Mouse (Mus musculus) kidney, adult 2 months (tissue): ENCODE measurements around the gene Ern1. TPM values are rescaled to one million over a fixed set of nuclear protein-coding genes. Genes with fewer than 3 reads are reported as not detected.

Experiments used
- DNase-seq: peaks from one replicate; pipeline ENCODE4 v3.0.0; 2021
- H3K27ac ChIP-seq: fragments of 200-500 bp; 2 replicates; pipeline ENCODE4 v1.5.1; 2012; ENCODE audit warnings: low read depth, low read length, control low read depth, inconsistent platforms; ENCODE audit not compliant: insufficient read depth
- H3K27me3 ChIP-seq: fragments of 200-500 bp; replicated peaks from 2 replicates; pipeline ENCODE4 v1.6.1; 2012; ENCODE audit warnings: mild to moderate bottlenecking, moderate library complexity, low read length, inconsistent platforms; ENCODE audit not compliant: control insufficient read depth, insufficient read depth
- H3K36me3 ChIP-seq: fragments of 200-500 bp; 2 replicates; pipeline ENCODE4 v1.6.1; 2012; ENCODE audit warnings: mild to moderate bottlenecking, moderate library complexity, low read length, inconsistent platforms; ENCODE audit not compliant: control insufficient read depth, insufficient read depth
- H3K4me1 ChIP-seq: fragments of 200-500 bp; 2 replicates; pipeline ENCODE4 v1.6.1; 2011; ENCODE audit warnings: low read length; ENCODE audit not compliant: control insufficient read depth, insufficient read depth
- H3K4me3 ChIP-seq: fragments of 200-500 bp; 2 replicates; pipeline ENCODE4 v1.5.1; 2011; ENCODE audit warnings: mild to moderate bottlenecking, low read depth, low read length, control low read depth; ENCODE audit not compliant: insufficient read depth
- CTCF ChIP-seq: fragments of 200-500 bp; conservative IDR thresholded peaks from 2 replicates; pipeline ENCODE4 v1.5.1; 2011; ENCODE audit warnings: low read depth, mild to moderate bottlenecking, control low read depth, low read length, moderate library complexity, mixed read lengths; ENCODE audit not compliant: insufficient read depth, insufficient read length
- POLR2A ChIP-seq: fragments of 200-500 bp; IDR thresholded peaks from one replicate; pipeline ENCODE4 v1.6.1; 2011; ENCODE audit warnings: low read depth, low read length, control low read depth
- WGBS: fragments of 180-500 bp; shearing (Covaris S2); methylation state at CpG from one replicate; pipeline ENCODE4 v1.1.7; 2018; 5-methylcytosine and 5-hydroxymethylcytosine counted together
- polyA plus RNA-seq: library from polyadenylated mRNA; depleted of rRNA; stranded (reverse); fragments of >200 nt; gene quantifications from 2 replicates; pipeline ENCODE4 v1.2.3, GENCODE M21; 2012

Gene Ern1
- polyA plus RNA-seq, 1 experiment: 12.6 TPM

DNA sequence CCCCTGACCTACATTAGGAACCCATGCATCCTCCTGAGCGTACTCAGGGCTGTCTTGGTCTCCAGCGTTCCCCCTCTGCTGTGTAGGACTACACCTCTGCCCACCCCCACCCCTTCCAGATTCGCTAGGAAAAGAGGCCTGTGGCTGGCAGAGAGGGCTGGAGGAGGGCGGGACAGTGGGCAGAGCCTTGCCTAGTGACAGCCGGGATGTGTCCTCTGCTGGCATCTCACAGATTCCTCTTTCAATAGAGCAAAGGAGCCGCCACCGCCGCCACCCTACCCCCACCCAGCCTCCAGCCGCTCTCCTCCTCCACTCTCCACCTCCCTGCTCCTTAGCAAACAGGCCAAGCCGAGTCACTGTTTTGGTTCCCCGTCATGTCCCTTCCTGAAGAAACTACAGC is 122.9 kb downstream of the Ern1 start:
- Histone ChIP-seq H3K4me3 (no peak overlapping the region), H3K27me3 (no peaks in the 10 kb centered on the region), H3K4me1 (no peaks in the 10 kb centered on the region), H3K27ac (no peak overlapping the region), H3K36me3 (no peaks in the 10 kb centered on the region)
- DNase-seq: no peak
- WGBS: 25% methylated on average over 11 of the region's 11 CpGs
- TF ChIP-seq POLR2A (no peak), CTCF (no peak)

DNA sequence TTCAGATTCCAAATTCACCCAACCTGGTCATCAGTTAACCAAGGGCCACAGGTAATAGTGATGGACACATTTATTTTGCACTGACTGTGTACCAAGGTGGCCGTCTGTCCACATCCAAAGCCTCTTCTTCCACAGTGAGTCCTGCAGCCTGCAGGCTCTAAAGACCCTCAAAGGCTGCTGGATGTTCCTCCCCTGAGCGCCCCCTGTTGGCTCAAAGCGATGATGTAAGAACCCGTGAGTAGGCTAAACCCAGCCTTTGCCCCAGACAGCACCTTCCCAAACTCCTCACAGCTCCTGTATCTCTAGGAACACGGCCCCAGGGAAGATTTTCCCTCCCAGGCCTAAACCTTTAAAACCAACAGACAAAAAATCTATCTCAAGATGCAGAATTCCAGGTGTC is 128.3 kb downstream of the Ern1 start:
- H3K4me3 ChIP-seq: no peak overlapping the region
- 53% methylated on average over 5 of the region's 5 CpGs for WGBS
- TF ChIP-seq CTCF: peak; percentile 31; the same call in 1 of the 2 replicates
- TF ChIP-seq POLR2A: no peak
- H3K36me3 ChIP-seq: no peaks in the 10 kb centered on the region
- H3K27ac ChIP-seq: no peak overlapping the region
- no peaks in the 10 kb centered on the region for H3K27me3 ChIP-seq
- no peaks in the 10 kb centered on the region for H3K4me1 ChIP-seq
- DNase-seq: no peak

DNA sequence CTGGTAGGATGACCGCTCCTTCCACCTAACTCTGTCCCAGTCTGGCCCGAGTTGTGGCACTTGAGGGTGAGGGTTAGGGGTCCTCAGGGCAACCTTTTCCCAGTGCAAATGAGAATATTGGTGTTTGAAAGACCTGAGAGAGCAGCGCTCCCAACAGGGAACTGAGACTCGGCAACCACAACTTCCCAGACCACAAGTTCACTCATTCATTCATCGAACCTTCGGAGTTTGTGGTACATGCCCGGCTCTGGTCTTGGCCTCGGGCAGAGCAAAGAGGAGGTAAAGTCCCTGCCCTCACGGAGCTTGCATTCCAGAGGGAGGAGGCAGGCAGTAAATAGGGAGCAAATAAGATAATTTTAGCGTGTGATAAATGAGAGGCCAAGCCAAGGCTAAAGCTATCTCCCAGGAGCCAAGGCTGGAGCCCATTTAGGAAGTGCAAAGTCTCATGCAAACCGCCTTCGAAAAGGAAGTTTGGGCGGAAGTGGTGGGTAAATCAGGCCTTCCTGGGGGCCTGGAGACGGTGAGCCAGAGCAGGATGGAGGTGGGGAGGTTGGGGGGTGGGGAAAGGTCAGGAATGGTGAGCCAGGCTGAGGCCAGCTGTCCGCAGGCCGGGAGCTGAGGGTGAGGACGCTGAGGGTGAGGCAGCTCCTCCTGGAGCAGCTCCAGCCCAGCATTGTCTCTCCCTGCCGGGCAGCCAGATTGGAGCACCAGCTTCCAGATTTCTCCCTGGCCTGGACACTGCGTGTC is 132.1 kb downstream of the Ern1 start:
- WGBS: 59% methylated on average over 19 of the region's 19 CpGs
- Histone ChIP-seq H3K27me3 (no peaks in the 10 kb centered on the region), H3K4me3 (no peak overlapping the region), H3K36me3 (no peaks in the 10 kb centered on the region), H3K27ac (no peak overlapping the region), H3K4me1 (no peaks in the 10 kb centered on the region)
- no peak for TF ChIP-seq POLR2A
- TF ChIP-seq CTCF: no peak
- peak; percentile 33 for DNase-seq

DNA sequence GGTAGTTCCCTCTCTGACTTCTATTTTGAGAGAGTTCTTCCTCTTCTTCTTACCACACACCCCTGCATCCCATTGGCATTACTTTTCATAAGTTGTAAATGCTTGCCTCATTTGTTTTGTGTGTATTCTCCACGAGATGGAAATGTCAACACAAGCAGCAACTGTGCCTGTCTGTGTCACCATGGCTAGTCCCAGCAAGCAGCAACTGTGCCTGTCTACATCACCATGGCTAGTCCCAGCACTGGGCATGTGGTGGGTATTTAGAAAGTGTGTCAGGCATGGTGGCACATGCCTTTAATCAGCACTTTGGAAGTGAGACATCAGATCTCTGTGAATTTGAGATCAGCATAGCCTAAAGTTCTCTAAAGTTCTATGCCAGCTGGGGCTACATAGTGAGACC is 133.5 kb downstream of the Ern1 start:
- Histone ChIP-seq H3K36me3 (no peaks in the 10 kb centered on the region), H3K27ac (no peak overlapping the region), H3K4me1 (no peaks in the 10 kb centered on the region), H3K27me3 (no peaks in the 10 kb centered on the region), H3K4me3 (no peak overlapping the region)
- WGBS: 43% methylated on average over 1 of the region's 1 CpGs
- no peak for DNase-seq
- no peak for TF ChIP-seq POLR2A
- no peak for TF ChIP-seq CTCF

DNA sequence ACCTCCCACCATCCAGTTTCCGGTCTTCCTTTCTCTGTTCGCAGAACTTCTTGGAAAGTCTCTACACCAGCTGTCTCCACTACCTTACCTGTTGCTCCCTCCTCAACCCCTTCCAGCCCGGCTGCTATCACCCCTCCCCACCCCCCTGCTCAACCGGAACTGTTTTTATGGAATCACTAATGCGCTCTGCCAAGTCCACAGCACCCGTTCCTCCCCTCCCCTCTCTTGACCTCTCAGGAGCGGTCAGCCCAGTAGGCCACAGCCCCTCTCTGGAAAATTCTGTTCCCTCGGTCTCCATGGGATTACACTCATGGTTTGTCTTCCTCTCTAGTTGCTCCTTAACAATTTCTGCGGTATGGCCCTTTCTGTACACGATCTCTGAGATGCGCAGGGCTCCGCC is 134.5 kb downstream of the Ern1 start, which contains the start of gene Scn4a:
Scn4a (minus strand) TSS at position 101 of the 400 bp plus-strand sequence.
- Histone ChIP-seq H3K27me3 (no peaks in the 10 kb centered on the region), H3K4me3 (no peak within 1 kb of the TSS), H3K36me3 (no peaks in the 10 kb centered on the region), H3K27ac (no peak within 1 kb of the TSS), H3K4me1 (no peaks in the 10 kb centered on the region)
- 62% methylated on average over 12 of the region's 12 CpGs for WGBS
- no peak for TF ChIP-seq CTCF
- no peak for TF ChIP-seq POLR2A
- no peak for DNase-seq

DNA sequence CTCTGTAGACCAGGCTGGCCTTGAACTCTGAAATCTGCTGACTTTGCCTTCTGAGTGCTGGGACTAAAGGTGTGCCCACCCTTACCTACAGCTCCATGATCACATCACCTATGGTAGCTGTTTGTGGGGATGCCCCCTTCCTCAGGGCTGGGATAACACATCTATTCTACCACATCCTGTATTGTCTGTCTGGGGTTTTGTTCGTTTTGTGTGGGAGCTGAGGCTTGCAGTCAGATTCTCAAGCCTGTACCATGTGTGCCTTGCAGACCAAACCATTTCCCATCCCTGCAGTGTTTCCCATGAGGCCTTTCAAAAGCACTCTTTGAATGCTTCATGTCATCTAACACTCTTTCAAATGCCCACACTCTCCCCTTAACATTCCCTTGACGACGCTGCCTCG is 135.7 kb downstream of the Ern1 start:
- Histone ChIP-seq H3K4me1 (no peaks in the 10 kb centered on the region), H3K27me3 (no peaks in the 10 kb centered on the region), H3K4me3 (no peak overlapping the region), H3K27ac (no peak overlapping the region), H3K36me3 (no peaks in the 10 kb centered on the region)
- TF ChIP-seq POLR2A (no peak), CTCF (no peak)
- no peak for DNase-seq
- WGBS: 80% methylated on average over 4 of the region's 4 CpGs

DNA sequence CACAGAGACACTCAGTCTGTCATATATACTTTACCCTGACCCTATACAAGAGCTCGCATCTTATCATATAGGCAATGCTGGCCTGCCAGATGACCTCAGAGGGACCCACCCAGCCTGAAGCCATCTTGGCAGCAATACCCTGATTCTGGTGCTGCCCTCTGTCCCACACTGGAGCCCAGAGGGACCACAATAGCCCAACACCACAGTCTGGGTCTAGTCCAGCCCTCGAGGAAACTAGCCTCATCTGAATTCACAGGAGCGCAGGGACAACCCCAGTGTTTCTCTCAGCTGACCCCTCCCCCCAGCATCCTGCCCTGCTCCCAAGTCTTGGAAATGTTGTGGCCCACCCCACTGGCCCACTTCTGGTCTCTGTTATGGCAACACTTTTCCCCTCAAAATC is 136.4 kb downstream of the Ern1 start:
- H3K36me3 ChIP-seq: no peaks in the 10 kb centered on the region
- H3K4me3 ChIP-seq: no peak overlapping the region
- whole genome bisulfite sequencing: 65% methylated on average over 3 of the region's 3 CpGs
- no peak for TF ChIP-seq CTCF
- no peak for TF ChIP-seq POLR2A
- H3K4me1 ChIP-seq: no peaks in the 10 kb centered on the region
- DNase-seq: no peak
- no peaks in the 10 kb centered on the region for H3K27me3 ChIP-seq
- no peak overlapping the region for H3K27ac ChIP-seq
